Mouse (Mus musculus) spleen, adult 2 months (tissue): ENCODE data around the gene Itpr3.

Experiments used
- CTCF ChIP-seq: fragments of 200-500 bp; IDR thresholded peaks from 2 replicates; pipeline ENCODE4 v1.5.1; 2011; ENCODE audit warnings: mild to moderate bottlenecking, inconsistent platforms; ENCODE audit not compliant: insufficient read depth, insufficient read length, insufficient replicate concordance; ENCODE audit errors: extremely low read depth
- POLR2A ChIP-seq: fragments of 200-500 bp; IDR thresholded peaks from 2 replicates; pipeline ENCODE4 v1.6.1; 2011; ENCODE audit warnings: low read depth, low read length, inconsistent platforms

- TF ChIP-seq POLR2A = no peak
- no peak for TF ChIP-seq CTCF
Observed at GRCm38 (mm10) chr17:27119540-27119895, 62.4 kb downstream of the Itpr3 start.
